16 mouse cellular contexts compared by ENCODE assay signal in genomic region chr13:43706387-43706786, GRCm38 (mm10).
DNase-seq lines count a peak whose midpoint lies in the region; ATAC-seq and TF ChIP-seq lines count a peak whose summit lies in the region.
"Had no signal": no experiment of that assay in that cellular context is flagged by ENCODE, and none has a peak within 500 bp of the region (broad histone marks: within the 10 kb centered on the region; RNA-seq: fewer than 3 reads in every experiment).

No protein-coding gene starts in this region.

- ATAC-seq in forebrain, postnatal 0 days, result peak; percentile 86
- no peak for ATAC-seq in forebrain, embryonic 12.5 days (ENCODE audit: low FRiP score)
- no peak for ATAC-seq in midbrain, embryonic 11.5 days (ENCODE audit: low FRiP score)
- no peak for ATAC-seq in midbrain, embryonic 15.5 days (replicated peaks)
- ATAC-seq: midbrain, embryonic 16.5 days had no signal

- no peak overlapping the region for H3K9ac ChIP-seq in forebrain, postnatal 0 days
- H3K9ac ChIP-seq in forebrain, embryonic 12.5 days, result no peak overlapping the region
- H3K9ac ChIP-seq in midbrain, embryonic 11.5 days (ENCODE audit: low read length), result no peak overlapping the region
- no peak overlapping the region for H3K9ac ChIP-seq in midbrain, embryonic 15.5 days
- H3K9ac ChIP-seq: hindbrain, embryonic 15.5 days; neural tube, embryonic 13.5 days; stomach, embryonic 15.5 days had no signal

- TF ChIP-seq CTCF in forebrain, postnatal 0 days (IDR thresholded peaks at IDR 0.05; ENCODE audit: low read depth), result no peak

- 56% methylated on average over 4 of the region's 4 CpGs for WGBS in forebrain, postnatal 0 days
- 76% methylated on average over 4 of the region's 4 CpGs for WGBS in forebrain, embryonic 12.5 days
- WGBS in midbrain, embryonic 11.5 days, result 81% methylated on average over 4 of the region's 4 CpGs
- 83% methylated on average over 4 of the region's 4 CpGs for WGBS in midbrain, embryonic 15.5 days

- H3K36me3 ChIP-seq in forebrain, postnatal 0 days (ENCODE audit: insufficient read depth), result no peaks in the 10 kb centered on the region
- H3K36me3 ChIP-seq in forebrain, embryonic 12.5 days (replicated peaks), result no peaks in the 10 kb centered on the region
- no peaks in the 10 kb centered on the region for H3K36me3 ChIP-seq in midbrain, embryonic 11.5 days (ENCODE audit: control insufficient read depth, insufficient read depth, low read length)
- no peaks in the 10 kb centered on the region for H3K36me3 ChIP-seq in midbrain, embryonic 15.5 days (replicated peaks)
- H3K36me3 ChIP-seq: G1E; hindbrain, embryonic 15.5 days; neural tube, embryonic 13.5 days; stomach, embryonic 15.5 days had no signal

- peak overlapping the region; percentile 54 for H3K27ac ChIP-seq in forebrain, postnatal 0 days (ENCODE audit: low read depth, low read length)
- H3K27ac ChIP-seq in forebrain, embryonic 12.5 days, result no peak overlapping the region
- no peak overlapping the region for H3K27ac ChIP-seq in midbrain, embryonic 11.5 days (ENCODE audit: low read depth, low read length)
- no peak overlapping the region for H3K27ac ChIP-seq in midbrain, embryonic 15.5 days
- H3K27ac ChIP-seq: hindbrain, embryonic 15.5 days; macrophage; neural tube, embryonic 13.5 days; stomach, embryonic 15.5 days had no signal

- no peaks in the 10 kb centered on the region for H3K9me3 ChIP-seq in forebrain, postnatal 0 days (ENCODE audit: low read length)
- no peaks in the 10 kb centered on the region for H3K9me3 ChIP-seq in forebrain, embryonic 12.5 days
- H3K9me3 ChIP-seq in midbrain, embryonic 11.5 days (ENCODE audit: control insufficient read depth, low read length), result no peaks in the 10 kb centered on the region
- H3K9me3 ChIP-seq in midbrain, embryonic 15.5 days, result no peaks in the 10 kb centered on the region
- H3K9me3 ChIP-seq: G1E; hindbrain, embryonic 15.5 days; neural tube, embryonic 13.5 days; stomach, embryonic 15.5 days had no signal

- DNase-seq in forebrain, postnatal 0 days, result peak; percentile 79
- peak; percentile 60 for DNase-seq in midbrain, embryonic 11.5 days (ENCODE audit: low spot score, missing footprints)
- peak; percentile 68 to 81 for DNase-seq in cerebellum, postnatal 14 days
- DNase-seq in skeletal muscle tissue, adult 2 months (ENCODE audit: low read depth, low spot score), result peak; percentile 17
- no peak for DNase-seq in adrenal gland, postnatal 25 days
- DNase-seq in kidney, postnatal 10 days, result no peak
- DNase-seq: embryo, embryonic 11 days; thymus, postnatal 25 days had no signal

- H3K4me3 ChIP-seq in forebrain, postnatal 0 days (ENCODE audit: low read depth, low read length), result no peak overlapping the region
- no peak overlapping the region for H3K4me3 ChIP-seq in forebrain, embryonic 12.5 days (replicated peaks)
- no peak overlapping the region for H3K4me3 ChIP-seq in midbrain, embryonic 11.5 days (ENCODE audit: low read depth, low read length)
- H3K4me3 ChIP-seq in midbrain, embryonic 15.5 days, result no peak overlapping the region
- H3K4me3 ChIP-seq: hindbrain, embryonic 15.5 days; neural tube, embryonic 13.5 days; stomach, embryonic 15.5 days had no signal

- no peaks in the 10 kb centered on the region for H3K27me3 ChIP-seq in forebrain, postnatal 0 days (ENCODE audit: insufficient read depth, low read length)
- H3K27me3 ChIP-seq in forebrain, embryonic 12.5 days, result no peaks in the 10 kb centered on the region
- no peaks in the 10 kb centered on the region for H3K27me3 ChIP-seq in midbrain, embryonic 11.5 days (ENCODE audit: control insufficient read depth, insufficient read depth, low read length)
- H3K27me3 ChIP-seq in midbrain, embryonic 15.5 days (replicated peaks), result no peaks in the 10 kb centered on the region
- H3K27me3 ChIP-seq: hindbrain, embryonic 15.5 days; neural tube, embryonic 13.5 days; stomach, embryonic 15.5 days had no signal

- peaks cover 4% of the 10 kb centered on the region; the same call in 1 of the 2 replicates for H3K4me1 ChIP-seq in forebrain, postnatal 0 days (ENCODE audit: insufficient read depth)
- H3K4me1 ChIP-seq in forebrain, embryonic 12.5 days, result peaks cover under 1% of the 10 kb centered on the region; the same call in 1 of the 2 replicates
- H3K4me1 ChIP-seq in midbrain, embryonic 11.5 days (ENCODE audit: control insufficient read depth, insufficient read depth, low read length), result no peaks in the 10 kb centered on the region
- no peaks in the 10 kb centered on the region for H3K4me1 ChIP-seq in midbrain, embryonic 15.5 days
- H3K4me1 ChIP-seq: neural tube, embryonic 13.5 days; stomach, embryonic 15.5 days had no signal

- H3K4me2 ChIP-seq in forebrain, postnatal 0 days (ENCODE audit: low read depth), result no peak overlapping the region
- no peak overlapping the region for H3K4me2 ChIP-seq in forebrain, embryonic 12.5 days
- H3K4me2 ChIP-seq in midbrain, embryonic 11.5 days, result no peak overlapping the region
- no peak overlapping the region for H3K4me2 ChIP-seq in midbrain, embryonic 15.5 days
- H3K4me2 ChIP-seq: hindbrain, embryonic 15.5 days; neural tube, embryonic 13.5 days; stomach, embryonic 15.5 days had no signal

Comparison
In these comparisons a context has a peak if more than half of its experiments do, and no peak if none do; other contexts are left out.
1. DNase-seq: peak in forebrain, postnatal 0 days (single experiment), midbrain, embryonic 11.5 days (single experiment), cerebellum, postnatal 14 days (2 of 2) and skeletal muscle tissue, adult 2 months (single experiment); none in adrenal gland, postnatal 25 days (single experiment) and kidney, postnatal 10 days (single experiment).